Mouse (Mus musculus) G1E (cell line): ENCODE data around the gene Osbpl11. TPM values are rescaled to one million over a fixed set of nuclear protein-coding genes. Genes with fewer than 3 reads are reported as not detected.

Source experiments
- ATAC-seq: 2 replicates; pipeline ENCODE4 v1.8.0; 2016; ENCODE audit warnings: mild to moderate bottlenecking; ENCODE audit not compliant: insufficient number of reproducible peaks, poor library complexity, low FRiP score, severe bottlenecking; ENCODE audit errors: extremely low read depth
- DNase-seq: peaks from one replicate; pipeline ENCODE4 v3.0.0; 2012; ENCODE audit warnings: low spot score
- H3K27me3 ChIP-seq: 2 replicates; pipeline ENCODE4 v1.6.1; 2012; ENCODE audit warnings: mild to moderate bottlenecking, low read length, inconsistent platforms; ENCODE audit not compliant: insufficient read depth
- H3K36me3 ChIP-seq: replicated peaks from 2 replicates; pipeline ENCODE3; 2012; ENCODE audit warnings: mild to moderate bottlenecking, inconsistent platforms
- H3K4me1 ChIP-seq: 2 replicates; pipeline ENCODE4 v1.6.1; 2012; ENCODE audit warnings: low read depth, low read length, inconsistent platforms, mixed read lengths; ENCODE audit not compliant: insufficient read depth
- H3K4me3 ChIP-seq: 2 replicates; pipeline ENCODE4 v1.5.1; 2012; ENCODE audit warnings: low read depth, mild to moderate bottlenecking, inconsistent platforms, low read length, moderate library complexity, mixed read lengths
- H3K9me3 ChIP-seq: replicated peaks from 2 replicates; pipeline ENCODE4 v1.6.1; 2012; ENCODE audit warnings: inconsistent platforms
- CTCF ChIP-seq: IDR thresholded peaks from 2 replicates; pipeline ENCODE4 v1.5.1; 2012; ENCODE audit warnings: low read depth, low read length, inconsistent platforms, mixed read lengths
- GATA1 ChIP-seq: IDR thresholded peaks from 2 replicates; pipeline ENCODE4 v1.6.1; 2012; ENCODE audit warnings: borderline replicate concordance, low read length, inconsistent platforms, mixed read lengths
- GATA2 ChIP-seq: IDR thresholded peaks from 2 replicates; pipeline ENCODE4 v1.6.1; 2012; ENCODE audit warnings: low read depth, low read length, inconsistent platforms, borderline replicate concordance
- POLR2AphosphoS5 ChIP-seq: IDR thresholded peaks from 2 replicates; pipeline ENCODE4 v1.6.1; 2012; ENCODE audit warnings: low read depth, low read length, inconsistent platforms; ENCODE audit not compliant: insufficient replicate concordance
- TAL1 ChIP-seq: conservative IDR thresholded peaks from 2 replicates; pipeline ENCODE4 v1.6.1; 2012; ENCODE audit warnings: low read depth, low read length, inconsistent platforms, mixed read lengths
- polyA plus RNA-seq: library from polyadenylated mRNA; stranded (reverse); fragments of >175 nt; gene quantifications from 2 replicates; pipeline ENCODE4 v1.2.3, GENCODE M21; 2012
- total RNA-seq, 2 experiments: library from RNA; stranded (forward) in 1 of 2; stranded (reverse) in 1 of 2; fragments of 200-1000 nt in 1 of 2; fragments of >200 nt in 1 of 2; fragmentation: Nextera tagmentation in 1 of 2; gene quantifications; 2 replicates each; pipeline ENCODE4 v1.2.3; 2014 to 2017

The Osbpl11 gene
- total and polyA plus RNA-seq, 3 experiments: 3.1 to 18.4 (median 11.7) TPM

GRCm38 (mm10) chr16:33260825-33261224, 76.0 kb downstream of the Osbpl11 start:
- Histone ChIP-seq H3K4me1 (peaks cover 40% of the 10 kb centered on the region), H3K4me3 (no peak overlapping the region), H3K9me3 (no peaks in the 10 kb centered on the region), H3K27me3 (no peaks in the 10 kb centered on the region), H3K36me3 (peaks cover 40% of the 10 kb centered on the region)
- TF ChIP-seq POLR2AphosphoS5 (no peak), GATA1 (no peak), TAL1 (no peak), CTCF (no peak), GATA2 (no peak)
- DNase-seq: no peak
- no peak for ATAC-seq

GRCm38 (mm10) chr16:33261584-33262061, 76.8 kb downstream of the Osbpl11 start:
- H3K4me3 ChIP-seq: peak overlapping the region; percentile 33; the same call in 1 of the 2 replicates
- TF ChIP-seq CTCF (no peak), GATA1 (no peak), TAL1 (0 out of 2 replicates have a peak, but pooled peaks have one; percentile 15)
- peak; percentile 72 for DNase-seq

GRCm38 (mm10) chr16:33262096-33262495, 77.2 kb downstream of the Osbpl11 start:
- Histone ChIP-seq H3K4me3 (peak overlapping the region; percentile 33; the same call in 1 of the 2 replicates), H3K27me3 (no peaks in the 10 kb centered on the region), H3K9me3 (no peaks in the 10 kb centered on the region), H3K4me1 (peaks cover 40% of the 10 kb centered on the region), H3K36me3 (peaks cover 49% of the 10 kb centered on the region)
- no peak for DNase-seq
- ATAC-seq: no peak
- TF ChIP-seq GATA2: no peak
- TF ChIP-seq GATA1: no peak
- TF ChIP-seq POLR2AphosphoS5: no peak
- no peak for TF ChIP-seq CTCF

More at GRCm38 (mm10) chr16:33261584-33262061, 76.8 kb downstream of the Osbpl11 start:
- ATAC-seq: peak; percentile 94
- H3K36me3 ChIP-seq: peaks cover 46% of the 10 kb centered on the region
- no peaks in the 10 kb centered on the region for H3K9me3 ChIP-seq
- H3K4me1 ChIP-seq: peaks cover 40% of the 10 kb centered on the region
- no peaks in the 10 kb centered on the region for H3K27me3 ChIP-seq

DNA sequence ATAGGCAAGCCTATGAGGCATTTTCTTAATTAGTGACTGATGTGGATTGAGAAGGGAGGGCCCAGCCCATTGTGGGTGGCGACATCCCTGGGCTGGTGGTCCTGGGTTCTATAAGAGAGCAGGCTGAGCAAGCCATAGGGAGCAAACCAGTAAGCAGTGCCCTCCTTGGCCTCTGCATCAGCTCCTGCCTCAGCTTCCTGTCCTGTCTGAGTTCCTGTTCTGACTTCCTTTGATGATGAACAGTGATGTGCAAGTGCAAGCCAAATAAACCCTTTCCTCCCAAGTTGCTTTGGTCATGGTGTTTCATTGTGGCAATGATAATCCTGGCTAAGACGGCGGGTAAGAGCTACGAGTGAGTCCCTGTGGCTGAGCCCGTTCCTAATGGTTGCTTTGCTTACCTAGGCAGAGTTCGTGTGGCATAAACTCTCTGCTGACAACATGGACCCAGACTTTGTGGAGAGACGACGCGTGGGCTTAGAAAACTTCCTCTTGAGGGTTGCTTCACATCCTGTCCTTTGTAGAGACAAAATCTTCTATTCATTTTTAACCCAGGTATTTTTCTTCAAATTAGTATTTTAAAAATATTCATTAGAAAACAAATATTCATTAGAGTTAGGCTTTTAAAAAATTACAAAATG, 82.9 kb downstream of the Osbpl11 start:
- ATAC-seq: no peak
- TF ChIP-seq CTCF: no peak
- TF ChIP-seq POLR2AphosphoS5: no peak
- no peak for TF ChIP-seq GATA1
- no peak for TF ChIP-seq TAL1
- no peak for TF ChIP-seq GATA2
- H3K4me1 ChIP-seq: peaks cover 7% of the 10 kb centered on the region

GRCm38 (mm10) chr16:33271824-33272223, 87.0 kb downstream of the Osbpl11 start:
- H3K36me3 ChIP-seq: peaks cover 53% of the 10 kb centered on the region
- H3K4me3 ChIP-seq: no peak overlapping the region
- no peaks in the 10 kb centered on the region for H3K27me3 ChIP-seq
- DNase-seq (no peak), ATAC-seq (no peak)
- no peaks in the 10 kb centered on the region for H3K4me1 ChIP-seq
- no peak for TF ChIP-seq TAL1
- no peaks in the 10 kb centered on the region for H3K9me3 ChIP-seq

More for the DNA sequence above, 82.9 kb downstream of the Osbpl11 start:
- Histone ChIP-seq H3K4me3 (no peak overlapping the region), H3K9me3 (no peaks in the 10 kb centered on the region), H3K27me3 (no peaks in the 10 kb centered on the region), H3K36me3 (peaks cover 61% of the 10 kb centered on the region)
- no peak for DNase-seq

DNA sequence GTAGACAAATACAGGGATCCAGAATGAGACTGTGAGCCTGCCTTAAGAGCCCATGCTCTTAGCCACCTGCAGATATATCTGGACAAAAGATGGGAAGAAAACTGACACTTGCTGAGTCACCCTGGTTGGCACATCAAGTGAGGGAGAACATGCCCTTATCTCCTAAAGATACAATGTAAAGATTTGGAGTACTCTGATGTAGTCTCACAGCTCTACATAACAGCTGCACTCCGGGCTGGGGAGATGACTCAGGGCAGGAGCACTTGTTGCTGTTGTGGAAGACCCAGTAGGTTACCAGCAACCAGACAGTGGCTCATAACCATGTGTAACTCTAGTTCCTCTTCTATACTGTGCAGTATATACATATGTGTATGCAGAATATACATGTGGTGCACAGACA, 98.2 kb downstream of the Osbpl11 start:
- DNase-seq (no peak), ATAC-seq (peak; percentile 28)
- TF ChIP-seq POLR2AphosphoS5 (no peak), TAL1 (no peak), CTCF (no peak), GATA2 (no peak), GATA1 (no peak)

GRCm38 (mm10) chr16:33288536-33288935, 103.7 kb downstream of the Osbpl11 start:
- no peak for TF ChIP-seq TAL1
- TF ChIP-seq POLR2AphosphoS5: no peak
- TF ChIP-seq CTCF: no peak
- TF ChIP-seq GATA1: no peak
- no peak for TF ChIP-seq GATA2
- H3K4me3 ChIP-seq: no peak overlapping the region
- H3K9me3 ChIP-seq: peaks cover 7% of the 10 kb centered on the region
- DNase-seq (no peak), ATAC-seq (no peak)
- peaks cover 83% of the 10 kb centered on the region for H3K36me3 ChIP-seq
- 0 out of 2 replicates have a peak, but pooled peaks cover 4% of the 10 kb centered on the region for H3K4me1 ChIP-seq
- no peaks in the 10 kb centered on the region for H3K27me3 ChIP-seq

More for the DNA sequence above, 98.2 kb downstream of the Osbpl11 start:
- H3K4me1 ChIP-seq: peaks cover 5% of the 10 kb centered on the region; the same call in 1 of the 2 replicates
- H3K9me3 ChIP-seq: no peaks in the 10 kb centered on the region
- H3K4me3 ChIP-seq: no peak overlapping the region
- no peaks in the 10 kb centered on the region for H3K27me3 ChIP-seq
- H3K36me3 ChIP-seq: peaks cover 81% of the 10 kb centered on the region
